Mouse (Mus musculus): Measurements from ENCODE around the gene Dclk2. TPM values are rescaled to one million over a fixed set of nuclear protein-coding genes. Genes with fewer than 3 reads are reported as not detected.
A peak's percentile ranks its signal among the peaks of the same experiment; 100 is the strongest.

The Dclk2 gene
- total RNA-seq, 2 experiments from 2014 or later, result 1.8 to 2.5 TPM

DNA sequence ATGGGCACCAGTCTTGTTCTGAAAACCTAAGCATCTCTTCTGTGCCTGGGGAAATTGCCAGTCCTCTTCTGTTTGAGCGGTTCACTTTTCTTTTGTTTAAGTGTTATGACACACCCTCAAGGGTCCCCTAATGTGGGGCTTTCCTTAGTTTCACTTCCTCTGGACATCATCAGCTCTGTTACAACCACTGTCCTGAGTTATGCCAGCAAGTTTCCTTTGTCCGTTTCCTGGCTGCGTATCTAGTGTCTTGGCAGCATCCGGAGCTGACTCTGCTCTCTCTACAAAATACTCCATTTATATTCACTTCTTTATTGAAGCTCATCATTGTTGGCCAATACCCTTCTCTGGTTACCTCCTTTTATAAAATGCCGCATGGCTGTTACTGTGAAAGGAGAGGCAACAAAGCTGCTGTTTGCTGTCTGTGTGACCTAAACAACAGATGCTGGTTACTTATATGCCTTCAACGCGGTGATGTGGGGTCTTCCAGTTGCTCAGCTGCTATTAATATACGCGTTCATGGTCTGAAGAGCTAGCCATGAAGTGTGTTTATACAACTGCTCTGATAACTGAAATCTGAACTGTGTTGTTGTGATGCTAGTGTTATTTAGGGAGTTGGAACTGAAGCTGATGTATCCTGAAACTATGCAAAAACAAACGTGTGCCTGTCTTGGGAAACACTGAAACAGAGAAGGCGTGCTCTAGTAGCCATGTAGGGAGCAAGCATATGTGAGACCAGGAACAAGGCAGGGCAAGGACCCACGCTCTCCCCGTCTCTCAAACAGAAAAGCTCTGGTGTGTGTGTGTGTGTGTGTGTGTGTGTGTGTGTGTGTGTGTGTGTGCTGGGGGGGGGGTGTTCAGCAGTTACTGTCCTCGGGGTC, 145.8 kb downstream of the Dclk2 start:
- intact Hi-C loops (cut with DNase I; ENCODE audit: low total_unique reads), result no loop called here
- no peak for DNase-seq

DNA sequence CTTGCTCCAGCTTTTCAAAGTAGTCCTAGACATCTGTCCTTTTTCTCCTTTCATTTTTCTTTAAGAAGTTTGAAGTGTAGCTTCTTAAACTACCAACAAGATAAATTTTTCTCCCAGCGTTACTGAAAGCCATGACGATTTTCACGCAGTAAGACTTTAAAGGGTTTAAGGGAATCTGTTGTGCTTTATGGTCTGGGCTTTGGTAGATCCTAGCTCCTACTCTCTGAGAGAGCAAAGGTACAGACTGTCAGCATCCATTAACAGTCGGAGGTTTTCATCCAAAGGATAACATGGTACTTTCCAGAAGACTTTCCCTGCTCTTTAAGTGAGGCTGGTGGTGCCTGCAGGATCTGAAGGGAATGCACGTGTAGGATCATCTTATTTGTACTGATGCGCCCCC, 151.7 kb downstream of the Dclk2 start:
- no peak for DNase-seq
- intact Hi-C loops (cut with DNase I; ENCODE audit: low total_unique reads), result loop anchor here (10.0 kb wide), 1 partner anchor 444 kb away; no protein-coding TSS in a partner anchor

DNA sequence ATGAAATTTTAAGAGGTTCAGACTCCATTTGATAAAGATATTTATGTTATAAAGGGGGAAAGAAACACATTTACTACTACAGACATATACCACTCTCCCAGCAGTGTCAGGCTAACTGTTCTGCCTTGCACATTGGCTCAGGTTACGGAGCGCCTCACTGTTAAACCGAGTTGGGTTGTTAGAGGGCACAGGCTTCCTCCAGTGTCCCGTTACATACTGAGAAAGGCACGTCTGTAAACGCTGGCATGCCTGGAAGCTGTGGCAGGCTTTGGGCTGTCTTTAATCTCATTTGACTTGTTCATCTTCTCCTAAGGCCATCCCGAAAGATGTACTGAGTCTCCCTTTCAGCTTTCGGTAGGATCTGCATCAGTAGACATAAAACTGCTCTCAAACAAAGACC, 152.1 kb downstream of the Dclk2 start:
- intact Hi-C loops (cut with DNase I; ENCODE audit: low total_unique reads), result loop anchor here (10.0 kb wide), 1 partner anchor 444 kb away; no protein-coding TSS in a partner anchor

DNA sequence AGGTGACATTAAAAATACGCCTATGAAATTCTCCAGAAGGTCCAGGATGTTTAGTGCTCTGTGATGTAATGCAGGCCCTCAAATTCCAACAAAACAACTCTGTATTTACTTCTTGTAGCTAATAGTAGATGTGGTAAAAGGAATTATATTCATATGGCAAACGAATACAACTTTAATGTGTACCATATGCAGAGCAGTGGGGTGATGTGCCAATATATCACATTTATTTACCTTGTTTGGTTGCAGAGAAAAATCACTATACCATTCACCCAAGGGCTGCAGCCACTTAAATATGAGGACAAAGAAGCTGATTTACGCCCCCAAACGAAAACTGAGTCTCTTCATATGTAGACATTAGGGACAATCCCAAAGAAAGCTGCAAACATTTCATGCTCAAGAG, 158.2 kb downstream of the Dclk2 start:
- intact Hi-C loops (cut with DNase I; ENCODE audit: low total_unique reads), result loop anchor here (10.0 kb wide), 1 partner anchor 438 kb away; no protein-coding TSS in a partner anchor
- no peak for DNase-seq

More for the DNA sequence above, 152.1 kb downstream of the Dclk2 start:
- DNase-seq, result no peak

DNA sequence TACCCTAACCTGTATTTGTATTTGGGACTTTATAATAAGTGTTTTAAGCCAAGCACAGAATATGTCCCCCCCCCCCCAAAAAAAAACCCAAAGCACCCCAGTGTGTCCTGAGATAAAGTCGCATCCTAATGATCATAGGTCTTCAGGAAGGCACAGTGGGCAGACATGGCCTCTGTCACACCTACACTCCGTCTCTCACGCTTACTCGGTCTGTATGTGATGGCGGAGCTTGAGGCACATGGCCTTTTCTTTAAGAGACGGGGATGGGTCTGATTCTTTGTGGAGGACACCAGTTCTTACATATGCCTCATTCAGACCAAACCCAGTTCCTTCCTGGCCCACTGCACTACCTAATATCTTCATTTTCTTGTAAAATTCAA, 158.6 kb downstream of the Dclk2 start:
- intact Hi-C loops (cut with DNase I; ENCODE audit: low total_unique reads), result loop anchor here (10.0 kb wide), 1 partner anchor 437 kb away; no protein-coding TSS in a partner anchor
- no peak for DNase-seq

DNA sequence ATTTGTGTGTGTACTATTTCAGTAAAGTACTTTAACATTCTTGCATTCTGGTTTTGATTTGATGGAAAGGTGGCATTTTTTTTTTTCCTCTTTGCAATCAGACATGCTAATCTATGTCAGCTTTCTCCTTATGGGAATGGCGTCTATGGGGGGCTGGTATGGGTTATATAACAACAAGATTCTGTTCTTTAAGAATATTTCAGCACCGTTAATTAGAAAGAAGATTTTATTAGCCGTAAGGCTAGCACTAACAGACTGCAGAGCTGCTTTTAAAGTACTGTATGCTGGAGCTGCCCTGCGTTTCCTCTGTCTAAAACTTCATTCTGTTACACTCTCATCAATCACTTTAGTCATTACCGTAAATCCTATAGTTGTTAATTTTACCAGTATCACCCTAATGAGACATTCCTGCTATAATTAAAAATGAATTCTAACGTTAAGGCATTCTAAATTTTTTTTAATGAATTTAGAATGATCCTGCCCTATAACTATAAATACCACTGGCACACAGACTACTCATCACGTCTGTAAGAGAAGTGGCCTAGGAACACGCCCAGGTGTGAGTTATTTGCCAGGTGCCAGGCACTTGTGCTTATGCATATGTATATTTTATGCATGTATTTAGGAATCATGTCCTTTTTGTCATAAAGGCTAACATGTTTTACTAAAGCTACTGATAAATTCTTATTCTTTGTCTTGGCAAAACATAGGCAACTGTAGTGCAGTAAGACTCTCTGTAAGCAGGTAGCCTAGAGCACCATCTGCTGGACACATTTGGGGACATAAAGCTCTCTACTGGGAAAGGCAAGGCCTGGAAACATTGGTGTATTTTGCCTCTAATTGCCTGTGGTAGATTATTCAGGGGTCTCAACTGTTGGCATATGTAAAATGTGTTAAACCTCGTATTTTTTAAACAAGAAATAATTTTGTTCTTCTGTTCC, 159.3 kb downstream of the Dclk2 start:
- DNase-seq, result peak; percentile 56
- intact Hi-C loops (cut with DNase I; ENCODE audit: low total_unique reads), result loop anchor here (10.0 kb wide), 1 partner anchor 437 kb away; no protein-coding TSS in a partner anchor

DNA sequence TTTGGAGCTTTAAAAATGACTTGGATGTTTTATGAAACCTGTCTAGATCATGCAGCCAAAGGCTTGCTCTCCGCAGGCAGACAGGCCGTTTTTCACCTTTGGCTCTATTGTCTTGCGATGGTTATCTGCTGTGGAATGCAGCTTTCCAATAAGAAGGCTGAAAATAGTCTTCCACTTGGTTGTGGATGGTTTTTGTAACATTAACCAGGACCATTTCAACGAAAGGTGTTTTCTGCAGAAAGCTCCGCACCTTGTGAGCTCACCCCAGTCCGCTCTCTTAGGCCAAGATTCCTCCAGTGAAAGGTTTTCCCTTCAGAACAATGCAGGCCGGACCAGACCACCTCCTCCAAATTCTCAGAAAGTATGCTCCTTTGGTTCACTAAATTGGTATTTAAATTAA, 160.2 kb downstream of the Dclk2 start:
- intact Hi-C loops (cut with DNase I; ENCODE audit: low total_unique reads), result loop anchor here (10.0 kb wide), 1 partner anchor 436 kb away; no protein-coding TSS in a partner anchor
- no peak for DNase-seq

DNA sequence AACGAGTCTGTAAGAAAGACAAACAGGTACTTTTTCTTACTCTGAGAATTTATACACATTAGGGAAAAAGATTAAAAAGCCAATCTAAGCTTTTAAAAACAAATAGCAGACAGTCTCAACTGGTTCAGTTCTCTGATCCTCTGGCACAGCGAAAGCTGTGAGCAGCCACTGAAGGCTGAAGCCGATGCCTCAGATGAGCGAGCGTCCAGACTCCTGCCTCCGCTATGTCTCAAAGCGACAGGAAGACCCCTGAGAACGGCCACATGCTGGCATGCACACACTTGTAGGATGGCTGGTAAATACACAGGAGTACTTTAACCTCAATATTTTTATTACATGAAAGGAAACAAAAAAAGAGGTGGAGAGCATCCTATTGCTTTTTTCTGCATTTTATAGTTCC, 160.8 kb downstream of the Dclk2 start:
- DNase-seq, result no peak

DNA sequence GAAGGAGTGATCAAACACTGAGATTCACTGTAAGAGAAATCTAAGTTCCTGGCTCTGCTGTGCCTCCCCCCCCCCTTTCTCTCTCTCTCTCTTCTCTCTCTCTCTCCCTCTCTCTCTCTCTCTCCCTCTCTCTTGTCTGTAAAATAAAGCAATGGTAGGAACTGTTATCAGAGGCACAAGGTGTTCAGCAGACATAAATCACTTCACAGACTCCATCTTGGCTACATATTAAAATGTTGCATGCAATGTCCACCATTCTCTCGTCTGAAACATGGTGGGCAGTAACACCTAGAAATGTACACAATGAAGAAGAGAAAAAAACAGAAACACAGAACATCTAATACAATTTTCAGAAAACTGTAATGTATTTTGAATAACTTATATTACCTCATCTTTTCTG, 161.3 kb downstream of the Dclk2 start:
- no peak for DNase-seq
- intact Hi-C loops (cut with DNase I; ENCODE audit: low total_unique reads), result no loop called here

More for the DNA sequence above, 160.8 kb downstream of the Dclk2 start:
- intact Hi-C loops (cut with DNase I; ENCODE audit: low total_unique reads), result loop anchor here (10.0 kb wide), 1 partner anchor 435 kb away; no protein-coding TSS in a partner anchor

DNA sequence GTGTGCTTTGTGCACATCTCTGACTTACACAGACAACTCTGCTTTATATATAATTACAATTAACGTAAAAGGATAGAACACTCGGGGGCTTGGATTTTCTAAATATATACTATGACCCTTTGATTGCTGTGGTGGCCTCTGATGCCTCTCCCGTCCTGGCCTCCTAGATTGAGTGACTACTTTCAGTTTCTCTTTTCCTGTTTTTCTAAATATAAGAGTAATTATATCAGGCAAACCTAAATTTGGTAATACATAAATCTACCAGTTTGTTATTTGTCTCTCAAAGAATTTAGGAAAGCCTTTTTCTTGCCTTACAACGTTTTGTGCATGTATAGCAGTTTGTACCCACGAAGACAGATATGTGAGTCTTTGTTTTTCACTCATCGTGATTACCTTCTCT, 161.9 kb downstream of the Dclk2 start:
- no peak for DNase-seq
- intact Hi-C loops (cut with DNase I; ENCODE audit: low total_unique reads), result no loop called here

DNA sequence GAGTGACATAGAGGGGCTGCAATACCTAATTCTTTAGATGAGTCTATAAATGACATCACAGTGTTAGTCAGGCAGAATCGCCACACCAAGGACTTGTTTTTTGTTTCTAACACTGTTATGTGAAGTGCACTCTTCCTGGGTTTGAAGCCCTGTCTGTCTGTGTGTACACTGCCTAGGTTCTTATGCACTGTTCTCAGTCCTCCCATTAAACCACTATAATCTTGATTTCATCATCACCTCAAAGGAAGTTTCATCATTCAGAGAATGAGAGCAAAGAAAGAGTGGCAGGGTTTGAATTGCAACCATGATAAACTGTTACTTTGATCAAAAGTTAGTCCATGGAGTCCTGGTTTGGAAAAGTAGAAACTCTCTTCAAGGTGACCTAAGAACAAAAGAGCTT, 164.1 kb downstream of the Dclk2 start:
- intact Hi-C loops (cut with DNase I; ENCODE audit: low total_unique reads), result no loop called here
- DNase-seq, result no peak

DNA sequence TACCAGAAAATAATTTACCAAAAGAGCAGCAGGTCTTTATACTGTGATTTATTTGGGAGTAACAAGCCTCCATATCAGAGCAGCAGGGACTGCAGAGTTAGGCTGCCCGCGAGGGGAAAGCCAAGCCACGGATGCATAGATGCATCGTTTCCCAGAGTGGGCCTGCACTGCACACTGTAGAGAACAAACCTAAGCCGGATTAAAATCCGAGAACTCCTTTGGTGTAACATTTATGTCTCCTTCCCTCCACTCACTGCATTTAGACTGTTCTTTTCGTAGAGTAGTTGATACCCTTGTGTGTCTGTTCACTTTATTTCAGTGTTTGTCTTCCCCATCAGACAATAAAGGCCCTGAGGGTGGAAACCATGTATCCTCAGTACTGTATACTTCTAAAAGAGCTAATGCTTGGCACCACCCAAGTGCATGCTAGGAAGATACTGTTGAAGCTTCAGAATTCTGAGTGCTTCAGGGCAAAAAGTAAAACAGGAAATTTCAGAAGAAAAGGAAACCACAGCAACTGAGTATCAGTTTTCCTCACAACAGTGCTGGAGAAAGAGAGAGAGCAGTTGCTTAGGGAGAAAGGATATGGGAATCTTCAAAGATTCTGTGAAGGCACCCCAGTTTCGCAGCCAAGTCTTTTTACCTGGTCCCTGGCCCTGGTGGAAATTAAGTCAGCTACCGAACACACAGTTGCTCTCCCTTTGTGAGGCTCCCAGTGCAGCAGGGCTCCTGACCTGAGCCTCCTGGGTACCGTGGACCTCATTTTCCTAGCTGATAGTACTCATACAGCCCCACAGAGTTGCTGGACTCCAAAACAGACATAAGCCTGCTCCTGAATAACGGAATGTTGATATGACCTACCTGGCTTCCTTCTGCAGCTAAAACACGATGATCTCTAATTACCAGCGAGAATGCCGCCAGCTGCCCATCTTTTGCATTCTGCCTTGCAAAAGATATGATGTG, 165.8 kb downstream of the Dclk2 start:
- DNase-seq, result no peak
- intact Hi-C loops (cut with DNase I; ENCODE audit: low total_unique reads), result no loop called here

DNA sequence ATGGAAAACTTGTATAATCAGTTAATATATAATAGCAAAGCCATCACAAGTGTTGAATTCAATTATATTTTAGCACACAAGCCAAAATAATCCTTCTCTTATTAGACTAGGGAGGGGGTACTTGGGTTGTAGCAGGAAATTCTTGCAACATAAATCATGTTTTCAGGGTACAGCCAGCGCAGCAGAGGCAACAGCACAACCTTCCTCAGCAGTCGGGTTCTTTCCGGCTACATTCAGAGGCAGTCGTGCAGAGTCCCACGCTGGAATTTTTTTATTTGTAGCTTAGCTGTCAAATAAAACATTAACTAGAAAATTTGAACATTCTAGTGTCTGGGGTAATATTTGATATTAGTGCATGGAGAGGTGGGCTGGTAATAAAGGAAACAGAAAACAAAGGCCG, 166.5 kb downstream of the Dclk2 start:
- intact Hi-C loops (cut with DNase I; ENCODE audit: low total_unique reads), result no loop called here
- no peak for DNase-seq

DNA sequence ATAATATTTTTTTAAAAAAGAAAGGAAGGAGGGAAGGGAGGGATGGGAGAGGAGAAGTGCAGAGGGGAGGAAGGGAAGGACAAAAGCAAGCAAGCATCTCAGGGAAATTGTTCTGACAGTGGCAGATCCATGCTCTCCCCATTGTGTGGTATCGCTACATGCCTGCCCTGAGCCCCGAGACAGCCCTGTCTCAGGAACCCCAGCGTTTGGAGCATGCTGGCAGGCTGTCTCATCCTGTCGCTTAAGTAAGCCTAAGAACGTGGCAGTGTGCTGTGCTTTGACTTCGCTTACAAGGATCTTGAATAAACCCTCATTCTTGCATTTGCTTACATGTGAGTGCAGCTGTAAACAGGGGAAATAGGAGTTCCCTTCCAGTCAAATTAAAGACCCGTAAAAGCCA, 170.0 kb downstream of the Dclk2 start:
- no peak for DNase-seq
- intact Hi-C loops (cut with DNase I; ENCODE audit: low total_unique reads), result no loop called here

DNA sequence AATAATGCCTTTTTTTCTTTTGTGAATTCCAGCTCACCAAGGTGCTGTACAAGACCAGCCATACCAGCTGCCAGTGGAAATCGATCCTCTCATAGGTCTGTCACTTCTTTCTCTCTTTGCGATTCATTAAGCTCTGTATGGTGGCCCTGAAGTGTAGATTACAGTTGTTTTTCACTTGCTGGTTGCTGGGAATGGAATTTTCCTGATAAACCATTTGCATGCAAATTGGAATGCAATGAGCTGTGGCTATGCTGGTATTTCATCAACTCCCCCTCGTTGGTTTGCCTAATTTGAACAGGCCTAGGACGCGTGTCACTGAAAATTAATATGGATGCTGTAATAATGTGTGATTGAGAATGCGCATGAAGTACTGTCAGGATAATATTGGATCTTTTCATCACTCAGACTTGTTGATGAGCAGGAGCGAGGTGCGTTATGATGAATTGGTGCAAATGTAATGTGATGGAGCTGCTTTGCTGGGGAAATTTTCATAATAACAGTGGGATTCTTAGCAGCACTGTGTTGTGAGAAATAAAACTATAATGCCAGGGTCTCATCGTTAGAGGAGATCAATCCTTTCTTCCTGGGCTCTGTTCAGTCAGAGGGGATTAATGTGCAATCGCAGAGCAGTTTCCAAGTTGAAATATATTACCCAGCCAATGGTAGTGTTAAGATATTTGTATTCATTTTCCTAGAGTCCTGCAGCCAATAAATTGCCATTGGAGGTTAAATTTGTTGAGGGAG, 174.7 kb downstream of the Dclk2 start:
- intact Hi-C loops (cut with DNase I; ENCODE audit: low total_unique reads), result no loop called here
- DNase-seq, result no peak

DNA sequence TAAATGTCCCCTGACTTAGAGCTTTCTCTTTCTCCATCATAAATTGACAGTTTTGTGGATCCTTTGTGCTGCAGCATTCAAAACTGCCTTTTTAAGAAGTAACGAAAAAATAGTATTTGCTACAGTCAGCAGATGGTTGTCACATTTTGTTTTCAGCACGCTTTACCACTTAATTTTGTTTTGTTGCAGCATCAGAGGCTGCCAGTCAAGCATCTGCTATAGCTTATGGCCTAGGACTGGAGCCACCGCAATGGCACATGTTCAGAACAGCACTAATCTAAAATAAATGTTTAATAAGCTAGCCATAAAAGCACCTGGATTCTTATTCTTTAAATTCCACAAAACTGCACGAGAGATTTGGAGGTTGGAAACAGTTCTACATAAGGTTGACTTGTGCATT, 175.3 kb downstream of the Dclk2 start:
- DNase-seq, result no peak
- intact Hi-C loops (cut with DNase I; ENCODE audit: low total_unique reads), result no loop called here

DNA sequence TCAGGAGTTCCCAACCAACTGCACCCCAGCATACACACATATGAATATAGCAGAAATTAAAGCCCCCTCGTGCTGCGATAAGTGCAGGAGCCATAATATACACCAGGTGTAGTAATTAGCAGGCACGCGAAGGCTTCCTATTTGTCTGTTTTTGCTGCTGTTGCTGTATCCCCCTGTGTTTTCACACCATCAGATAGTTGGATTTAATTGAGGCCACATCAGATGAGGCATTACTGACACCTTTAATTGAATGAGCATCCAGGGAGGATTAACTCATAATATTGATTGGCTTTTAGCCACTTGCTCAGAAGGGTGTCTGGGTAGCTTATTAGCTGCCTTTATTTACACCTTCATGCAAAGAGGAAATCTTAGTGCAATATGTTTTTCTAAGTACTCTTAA, 180.9 kb downstream of the Dclk2 start:
- intact Hi-C loops (cut with DNase I; ENCODE audit: low total_unique reads), result no loop called here

DNA sequence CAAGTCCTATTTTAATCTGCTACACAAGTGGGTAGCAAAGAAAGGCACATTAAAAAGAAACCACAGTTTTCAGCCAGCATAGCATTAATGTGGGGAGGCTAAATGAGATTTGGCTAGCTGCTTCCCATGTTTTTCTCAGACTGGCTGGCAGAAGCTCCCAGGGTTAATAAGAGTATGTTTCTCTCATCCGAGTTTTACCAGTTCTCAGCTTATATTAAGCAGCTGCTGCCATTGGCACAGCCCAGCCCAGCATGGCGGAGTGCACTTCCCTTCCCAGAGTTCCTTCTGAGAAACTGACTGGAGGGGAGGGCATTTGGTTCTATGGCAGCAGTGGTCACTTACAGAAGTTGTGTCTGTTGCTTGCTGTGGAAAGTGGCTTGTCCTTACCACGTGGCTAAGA, 181.8 kb downstream of the Dclk2 start:
- intact Hi-C loops (cut with DNase I; ENCODE audit: low total_unique reads), result no loop called here
- no peak for DNase-seq

More for the DNA sequence above, 180.9 kb downstream of the Dclk2 start:
- DNase-seq, result no peak
